Mouse (Mus musculus) cortical plate, adult 2 months (tissue): ENCODE data around the gene Lpp.

Source experiments
- CTCF ChIP-seq: fragments of 200-500 bp; IDR thresholded peaks from 2 replicates; pipeline ENCODE4 v1.5.1; 2011; ENCODE audit warnings: mild to moderate bottlenecking, control low read depth, low read length; ENCODE audit not compliant: insufficient read depth; ENCODE audit errors: extremely low read depth
- POLR2A ChIP-seq: fragments of 200-500 bp; IDR thresholded peaks from 2 replicates; pipeline ENCODE4 v1.6.1; 2011; ENCODE audit warnings: mild to moderate bottlenecking, low read length, control low read depth; ENCODE audit not compliant: insufficient read depth; ENCODE audit errors: extremely low read depth

- no peak for TF ChIP-seq POLR2A
- TF ChIP-seq CTCF, result no peak
Measured at GRCm38 (mm10) chr16:24834536-24834935, 441.2 kb downstream of the Lpp start.
